Mouse (Mus musculus): ENCODE measurements around the gene Lrp5.

- TF ChIP-seq POLR2A (IDR thresholded peaks at IDR 0.05; ENCODE audit: control insufficient read depth, extremely low read depth, insufficient read depth, low read length, poor library complexity) (no peak), CTCF (IDR thresholded peaks at IDR 0.05; ENCODE audit: borderline replicate concordance, control insufficient read depth, extremely low read depth, insufficient read depth, low read length, poor library complexity) (no peak)
Measured at GRCm38 (mm10) chr19:3730781-3731646, 44.6 kb upstream of the Lrp5 start.
